Mouse (Mus musculus) liver, postnatal 0 days (tissue): ENCODE data around the gene Inhbc.

Experiments used
- CTCF ChIP-seq: sonication (generic); IDR thresholded peaks from 2 replicates; pipeline ENCODE4 v1.5.1; 2016; ENCODE audit warnings: antibody characterized with exemption, low read depth
- EP300 ChIP-seq: IDR thresholded peaks from 2 replicates; pipeline ENCODE4 v1.6.1; 2016; ENCODE audit warnings: antibody characterized with exemption, low read depth, mild to moderate bottlenecking

GRCm38 (mm10) chr10:127321621-127322020 lies 48.6 kb downstream of the Inhbc start, which contains the start of gene Arhgap9:
- TF ChIP-seq CTCF (no peak), EP300 (no peak)
